Mouse (Mus musculus) megakaryocyte, embryonic 14.5 days (primary cell): ENCODE results near the gene Sh3bgrl. TPM values are rescaled to one million over a fixed set of nuclear protein-coding genes. Genes with fewer than 3 reads are reported as not detected.

ENCODE experiments used
- H3K27me3 ChIP-seq: replicated peaks from 2 replicates; pipeline ENCODE3; 2012; ENCODE audit warnings: inconsistent platforms
- H3K36me3 ChIP-seq: replicated peaks from 2 replicates; pipeline ENCODE3; 2012; ENCODE audit warnings: low read length, inconsistent platforms, mixed read lengths
- H3K4me1 ChIP-seq: 2 replicates; pipeline ENCODE4 v1.6.1; 2012; ENCODE audit warnings: inconsistent platforms
- H3K4me3 ChIP-seq: replicated peaks from 2 replicates; pipeline ENCODE3; 2012; ENCODE audit warnings: moderate library complexity, mild to moderate bottlenecking, inconsistent platforms
- H3K9me3 ChIP-seq: 2 replicates; pipeline ENCODE4 v1.6.1; 2012; ENCODE audit warnings: inconsistent platforms
- FLI1 ChIP-seq: IDR thresholded peaks from 2 replicates; pipeline ENCODE4 v1.6.1; 2012; ENCODE audit warnings: low read length, inconsistent platforms, mixed read lengths
- GATA1 ChIP-seq: IDR thresholded peaks from 3 replicates; pipeline ENCODE4 v1.6.1; 2012; ENCODE audit warnings: mixed read lengths, low read length, inconsistent platforms, borderline replicate concordance
- polyA plus RNA-seq: library from polyadenylated mRNA; stranded (reverse); fragments of >175 nt; gene quantifications from 2 replicates; pipeline ENCODE4 v1.2.3, GENCODE M21; 2012; ENCODE audit warnings: low replicate concordance; ENCODE audit not compliant: insufficient read depth

Sh3bgrl gene
- polyA plus RNA-seq, 1 experiment: 5.4 TPM

DNA sequence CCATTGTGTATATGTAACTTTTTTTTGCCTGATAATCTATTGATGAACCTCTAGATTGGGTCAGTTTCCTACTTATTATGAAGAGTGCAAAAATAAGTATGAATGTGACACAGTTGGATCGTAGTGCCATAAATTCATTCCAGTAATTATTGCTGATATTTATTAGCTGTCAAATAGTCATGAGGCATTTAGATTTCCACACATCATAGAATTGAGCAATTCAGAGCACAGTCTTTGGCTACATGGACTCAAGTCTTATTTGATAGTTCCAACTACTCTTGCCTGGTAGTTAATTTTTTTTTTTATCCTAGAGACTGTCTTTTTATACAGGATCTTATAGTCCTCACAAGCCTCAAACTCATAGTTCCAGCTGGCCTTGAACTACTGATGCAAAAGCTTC, 34.9 kb downstream of the Sh3bgrl start:
- H3K27me3 ChIP-seq: no peaks in the 10 kb centered on the region

DNA sequence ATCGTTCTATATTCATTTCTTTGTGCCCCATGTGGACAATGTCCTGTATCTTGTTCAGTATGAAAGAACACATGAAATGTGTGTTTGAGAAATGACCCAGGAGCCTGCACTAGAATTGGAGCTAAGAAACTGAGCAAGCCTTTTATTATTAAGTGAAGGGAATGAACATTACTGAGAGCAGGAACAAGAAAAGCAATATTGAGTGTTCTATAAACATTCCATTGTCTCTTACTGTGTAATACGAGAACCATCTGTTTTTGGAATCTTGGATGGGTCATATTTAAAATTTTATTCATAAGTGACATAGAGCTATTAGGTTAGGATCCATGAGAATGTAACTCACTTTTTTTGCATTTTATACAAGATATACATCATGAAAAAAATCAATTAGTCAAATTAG, 36.7 kb downstream of the Sh3bgrl start:
- TF ChIP-seq GATA1: no peak
- no peak for TF ChIP-seq FLI1
- H3K4me3 ChIP-seq: no peak overlapping the region
- H3K4me1 ChIP-seq: peaks cover 8% of the 10 kb centered on the region; the same call in 1 of the 2 replicates
- H3K9me3 ChIP-seq: no peaks in the 10 kb centered on the region
- no peaks in the 10 kb centered on the region for H3K27me3 ChIP-seq
- no peaks in the 10 kb centered on the region for H3K36me3 ChIP-seq

More for the DNA sequence above, 34.9 kb downstream of the Sh3bgrl start:
- TF ChIP-seq FLI1 (no peak), GATA1 (no peak)
- Histone ChIP-seq H3K4me1 (peaks cover 8% of the 10 kb centered on the region; the same call in 1 of the 2 replicates), H3K9me3 (no peaks in the 10 kb centered on the region), H3K36me3 (no peaks in the 10 kb centered on the region), H3K4me3 (no peak overlapping the region)

DNA sequence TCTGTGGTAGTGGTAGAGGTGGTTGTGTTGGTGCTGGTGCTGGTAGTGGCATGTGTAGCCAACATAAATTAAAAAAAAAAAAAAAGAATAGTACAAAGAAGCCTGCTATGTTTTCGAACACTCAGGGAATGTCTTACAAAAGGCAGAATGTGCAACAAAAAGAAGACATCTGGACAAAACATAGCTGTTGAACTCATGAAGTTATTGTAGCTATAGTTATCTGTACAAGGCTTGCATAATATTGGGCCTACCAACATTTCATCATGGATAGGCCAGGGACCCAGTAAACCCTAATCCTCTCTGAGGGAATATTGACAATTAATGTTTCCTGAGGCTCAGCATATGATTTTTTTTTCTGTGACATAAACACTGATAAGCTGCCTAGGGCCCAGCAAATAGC, 37.3 kb downstream of the Sh3bgrl start:
- no peaks in the 10 kb centered on the region for H3K9me3 ChIP-seq
- no peak overlapping the region for H3K4me3 ChIP-seq
- TF ChIP-seq FLI1: no peak
- no peak for TF ChIP-seq GATA1
- peaks cover 8% of the 10 kb centered on the region; the same call in 1 of the 2 replicates for H3K4me1 ChIP-seq
- no peaks in the 10 kb centered on the region for H3K36me3 ChIP-seq
- no peaks in the 10 kb centered on the region for H3K27me3 ChIP-seq

DNA sequence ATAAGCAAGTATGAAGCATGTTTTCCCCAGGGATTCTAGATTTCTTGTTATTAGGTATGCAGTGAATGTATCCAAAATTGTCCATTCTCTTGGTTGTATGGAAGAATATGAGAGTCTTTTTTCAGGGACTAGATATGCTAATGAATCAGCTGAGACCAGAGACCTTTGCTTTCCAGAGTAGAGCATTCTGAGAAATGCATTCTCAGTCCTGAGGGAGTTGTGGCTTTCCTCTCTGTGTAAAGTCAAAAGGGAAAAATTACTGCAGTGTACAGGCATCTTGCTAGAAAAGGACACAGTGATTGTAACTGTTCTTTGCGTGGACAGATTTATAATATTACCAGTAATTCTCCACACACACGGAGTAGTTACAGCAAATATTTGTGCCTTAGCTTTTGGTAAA, 38.3 kb downstream of the Sh3bgrl start:
- Histone ChIP-seq H3K4me3 (no peak overlapping the region), H3K27me3 (no peaks in the 10 kb centered on the region), H3K9me3 (no peaks in the 10 kb centered on the region), H3K4me1 (peaks cover 8% of the 10 kb centered on the region; the same call in 1 of the 2 replicates), H3K36me3 (no peaks in the 10 kb centered on the region)
- TF ChIP-seq FLI1 (no peak), GATA1 (no peak)

DNA sequence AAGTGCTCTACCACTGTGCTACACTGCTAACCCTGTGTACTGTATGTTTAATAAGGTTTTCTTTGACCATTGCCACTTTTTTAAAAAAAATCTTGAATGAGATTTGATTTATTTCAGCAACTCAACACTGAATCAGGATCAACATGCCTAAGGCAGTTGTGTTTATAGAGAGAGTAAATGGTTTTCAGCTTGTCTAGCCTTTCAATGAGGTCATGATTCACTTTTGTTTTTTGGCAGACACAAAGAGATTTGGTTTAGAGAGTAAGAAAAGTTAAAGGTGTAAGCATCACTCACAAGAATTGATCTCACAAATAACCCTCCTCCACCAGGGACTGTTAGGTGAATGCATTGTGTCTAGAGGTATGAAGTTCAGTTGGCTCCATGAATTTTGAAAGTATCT, 41.1 kb downstream of the Sh3bgrl start:
- H3K9me3 ChIP-seq: no peaks in the 10 kb centered on the region
- TF ChIP-seq FLI1: no peak
- TF ChIP-seq GATA1: no peak
- no peaks in the 10 kb centered on the region for H3K27me3 ChIP-seq
- H3K36me3 ChIP-seq: no peaks in the 10 kb centered on the region
- peaks cover 8% of the 10 kb centered on the region; the same call in 1 of the 2 replicates for H3K4me1 ChIP-seq
- H3K4me3 ChIP-seq: no peak overlapping the region

DNA sequence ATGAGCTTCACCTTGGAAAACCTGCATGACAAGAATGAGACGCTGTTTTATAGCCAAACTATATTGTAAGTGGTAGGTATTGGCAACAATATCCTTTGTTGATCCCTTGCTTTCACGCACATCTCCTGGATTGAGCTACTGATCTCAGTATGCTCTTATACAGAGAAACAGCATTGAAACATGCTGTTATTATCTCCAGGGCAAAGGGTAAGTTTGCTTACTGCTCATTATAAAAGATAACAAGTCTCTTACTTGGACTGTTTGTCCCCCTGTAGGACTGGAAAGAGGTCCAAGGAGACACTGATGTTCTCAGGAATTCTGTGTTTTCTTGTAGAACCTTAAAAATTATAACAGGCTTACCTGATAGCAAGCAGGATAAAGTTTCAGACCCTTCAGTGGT, 41.7 kb downstream of the Sh3bgrl start:
- Histone ChIP-seq H3K36me3 (no peaks in the 10 kb centered on the region), H3K9me3 (no peaks in the 10 kb centered on the region), H3K4me1 (peaks cover 10% of the 10 kb centered on the region; the same call in 1 of the 2 replicates), H3K27me3 (no peaks in the 10 kb centered on the region), H3K4me3 (no peak overlapping the region)
- no peak for TF ChIP-seq FLI1
- no peak for TF ChIP-seq GATA1

DNA sequence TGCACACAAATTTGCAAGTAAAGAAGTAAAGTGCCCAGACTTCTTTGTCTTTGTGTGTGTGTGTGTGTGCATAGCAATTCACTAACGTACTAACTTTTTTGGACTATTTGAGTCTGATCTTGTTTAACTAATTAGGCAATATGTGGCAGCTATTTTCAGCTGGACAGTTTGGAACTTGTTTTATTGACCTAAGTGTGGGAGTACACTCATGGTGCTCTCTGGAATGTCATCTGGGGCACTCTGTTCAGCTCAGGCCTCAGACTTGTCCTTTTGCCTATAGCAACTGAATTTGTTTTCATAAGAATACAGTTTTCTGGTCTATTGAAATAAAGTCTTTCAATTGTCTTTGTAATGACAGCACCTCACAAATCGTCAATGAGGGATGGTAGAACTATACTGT, 42.1 kb downstream of the Sh3bgrl start:
- peaks cover 15% of the 10 kb centered on the region; the same call in 1 of the 2 replicates for H3K4me1 ChIP-seq
- no peak overlapping the region for H3K4me3 ChIP-seq
- H3K36me3 ChIP-seq: no peaks in the 10 kb centered on the region
- TF ChIP-seq FLI1 (no peak), GATA1 (no peak)
- no peaks in the 10 kb centered on the region for H3K27me3 ChIP-seq
- no peaks in the 10 kb centered on the region for H3K9me3 ChIP-seq

DNA sequence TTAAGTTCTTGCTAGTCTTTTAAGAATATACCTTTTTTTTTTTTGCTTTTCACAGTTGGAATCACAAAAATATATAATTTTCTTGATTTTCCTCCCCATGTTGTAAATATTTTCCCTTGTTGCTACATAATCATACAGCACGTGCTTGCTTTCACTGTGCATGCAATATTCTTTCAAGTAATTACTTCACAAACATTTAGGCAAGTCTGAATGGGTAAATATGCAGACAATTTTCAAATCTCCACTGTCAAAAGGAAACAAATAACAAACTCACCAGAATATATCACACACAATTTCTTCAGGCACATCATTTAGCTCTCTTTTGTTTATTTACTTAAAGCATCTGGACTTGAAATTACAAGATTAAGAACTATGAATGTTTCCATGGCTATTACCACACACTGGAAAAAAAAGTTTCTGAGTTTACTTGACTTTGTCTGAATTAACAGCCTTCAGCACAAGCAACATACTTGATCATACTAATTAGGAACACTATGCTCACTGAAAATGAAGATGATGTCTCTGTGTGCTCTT, 46.2 kb downstream of the Sh3bgrl start:
- H3K36me3 ChIP-seq: no peaks in the 10 kb centered on the region
- no peak overlapping the region for H3K4me3 ChIP-seq
- TF ChIP-seq FLI1 (no peak), GATA1 (no peak)
- H3K4me1 ChIP-seq: peaks cover 21% of the 10 kb centered on the region
- no peaks in the 10 kb centered on the region for H3K27me3 ChIP-seq
- no peaks in the 10 kb centered on the region for H3K9me3 ChIP-seq

DNA sequence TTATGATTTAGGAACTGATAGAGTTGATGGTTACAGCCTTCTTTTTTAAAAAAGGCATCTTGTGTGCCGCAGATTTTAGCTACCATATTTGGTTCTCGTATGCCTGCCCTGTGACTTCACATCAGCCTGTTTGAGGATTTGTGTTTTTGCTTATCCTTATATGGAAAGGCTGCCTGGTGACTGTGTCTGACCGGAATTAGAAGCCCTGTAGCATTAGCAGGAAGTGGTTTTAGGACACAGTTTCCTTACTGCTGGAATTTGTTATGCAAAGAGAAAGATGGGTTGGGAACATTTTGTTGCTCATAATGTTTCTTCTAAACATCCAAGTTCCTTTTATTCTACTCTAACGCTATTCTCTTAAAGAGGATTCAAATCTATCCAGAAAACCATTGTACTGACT, 47.1 kb downstream of the Sh3bgrl start:
- no peak for TF ChIP-seq FLI1
- no peak for TF ChIP-seq GATA1
- Histone ChIP-seq H3K27me3 (no peaks in the 10 kb centered on the region), H3K4me3 (no peak overlapping the region), H3K36me3 (no peaks in the 10 kb centered on the region), H3K4me1 (peaks cover 21% of the 10 kb centered on the region), H3K9me3 (no peaks in the 10 kb centered on the region)

DNA sequence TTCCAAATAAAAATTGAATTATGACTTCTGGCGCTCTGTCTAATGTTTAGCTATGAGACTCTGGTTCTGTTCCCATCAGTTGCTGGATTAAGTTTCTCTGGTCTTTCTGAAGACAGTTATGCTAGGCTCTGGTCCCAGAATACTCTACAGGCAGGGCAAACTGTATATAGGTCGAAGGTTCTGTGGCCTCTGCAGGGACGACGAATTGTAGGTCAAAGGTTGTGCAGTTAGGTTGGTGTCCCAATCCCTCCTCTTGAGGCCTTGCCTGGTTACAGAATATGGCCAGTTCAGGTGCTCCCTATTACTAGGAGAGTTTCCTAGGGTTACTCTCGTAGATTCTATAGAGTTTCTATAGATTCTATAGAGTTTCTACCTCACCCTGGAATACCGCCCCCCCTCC, 50.6 kb downstream of the Sh3bgrl start:
- Histone ChIP-seq H3K9me3 (no peaks in the 10 kb centered on the region), H3K4me1 (peaks cover 23% of the 10 kb centered on the region), H3K4me3 (no peak overlapping the region), H3K27me3 (no peaks in the 10 kb centered on the region), H3K36me3 (peaks cover 2% of the 10 kb centered on the region)
- TF ChIP-seq FLI1: no peak
- no peak for TF ChIP-seq GATA1
